Mouse (Mus musculus) midbrain, embryonic 15.5 days (tissue): ENCODE data around the gene Inip. TPM values are rescaled to one million over a fixed set of nuclear protein-coding genes. Genes with fewer than 3 reads are reported as not detected.

Source experiments
- ATAC-seq: fragments of 200-750 bp; cut with Nextera tagmentation; replicated peaks from 2 replicates; pipeline ENCODE4 v1.8.0; 2017; ENCODE audit warnings: moderate TSS enrichment
- H3K27ac ChIP-seq: fragments of 300-500 bp; sonication (generic); 2 replicates; pipeline ENCODE4 v1.5.1; 2015; ENCODE audit warnings: mild to moderate bottlenecking, inconsistent platforms
- H3K27me3 ChIP-seq: fragments of 300-500 bp; sonication (generic); replicated peaks from 2 replicates; pipeline ENCODE4 v1.6.1; 2015; ENCODE audit warnings: inconsistent platforms
- H3K36me3 ChIP-seq: fragments of 300-500 bp; sonication (generic); replicated peaks from 2 replicates; pipeline ENCODE4 v1.6.1; 2015; ENCODE audit warnings: inconsistent platforms
- H3K4me1 ChIP-seq: fragments of 300-500 bp; sonication (generic); 2 replicates; pipeline ENCODE4 v1.6.1; 2015; ENCODE audit warnings: inconsistent platforms
- H3K4me2 ChIP-seq: fragments of 300-500 bp; sonication (generic); 2 replicates; pipeline ENCODE4 v1.6.1; 2015; ENCODE audit warnings: inconsistent platforms, mild to moderate bottlenecking, moderate library complexity
- H3K4me3 ChIP-seq: fragments of 300-500 bp; sonication (generic); 2 replicates; pipeline ENCODE4 v1.5.1; 2015; ENCODE audit warnings: mild to moderate bottlenecking, inconsistent platforms
- H3K9ac ChIP-seq: fragments of 300-500 bp; sonication (generic); 2 replicates; pipeline ENCODE4 v1.6.1; 2015; ENCODE audit warnings: mild to moderate bottlenecking, inconsistent platforms
- H3K9me3 ChIP-seq: fragments of 300-500 bp; sonication (generic); 2 replicates; pipeline ENCODE4 v1.6.1; 2016; ENCODE audit warnings: inconsistent platforms
- WGBS: fragments of 180-500 bp; shearing (Covaris S2); methylation state at CpG from one replicate; pipeline ENCODE4 v1.1.7; 2015; ENCODE audit warnings: mixed read lengths; 5-methylcytosine and 5-hydroxymethylcytosine counted together
- polyA plus RNA-seq: library from polyadenylated mRNA; unstranded; fragments of >200 nt; fragmentation: Nextera tagmentation; extraction: Ambion mirVana; gene quantifications from 2 replicates; pipeline ENCODE4 v1.2.1, GENCODE M21; 2015

Gene Inip
- polyA plus RNA-seq, 1 experiment from 2014 or later, result 61.4 TPM

DNA sequence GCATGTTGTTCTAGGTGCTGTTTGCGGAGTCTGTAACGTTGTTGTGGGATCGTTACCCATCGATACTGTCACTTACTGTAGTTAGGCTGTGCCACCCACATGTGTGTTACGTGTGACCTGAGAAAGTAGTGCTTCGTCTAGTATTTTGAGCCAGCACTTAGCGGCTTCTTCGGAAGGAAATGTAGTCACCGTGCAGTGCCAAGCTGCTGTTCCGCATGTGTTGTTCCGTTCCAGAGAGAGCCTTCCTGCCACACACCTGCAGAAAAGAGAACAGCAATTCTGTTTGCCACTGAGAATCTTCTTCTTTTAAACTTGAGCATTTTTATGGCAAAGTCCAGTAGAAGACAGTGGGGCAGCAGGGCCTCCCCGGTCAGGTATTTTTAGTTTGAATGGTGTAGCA, 74.9 kb downstream of the Inip start:
- Histone ChIP-seq H3K4me2 (no peak overlapping the region), H3K36me3 (no peaks in the 10 kb centered on the region), H3K9me3 (no peaks in the 10 kb centered on the region), H3K27ac (no peak overlapping the region), H3K4me1 (peaks cover 6% of the 10 kb centered on the region; the same call in 1 of the 2 replicates), H3K9ac (no peak overlapping the region), H3K4me3 (no peak overlapping the region), H3K27me3 (no peaks in the 10 kb centered on the region)
- no peak for ATAC-seq
- 90% methylated on average over 12 of the region's 12 CpGs for WGBS

DNA sequence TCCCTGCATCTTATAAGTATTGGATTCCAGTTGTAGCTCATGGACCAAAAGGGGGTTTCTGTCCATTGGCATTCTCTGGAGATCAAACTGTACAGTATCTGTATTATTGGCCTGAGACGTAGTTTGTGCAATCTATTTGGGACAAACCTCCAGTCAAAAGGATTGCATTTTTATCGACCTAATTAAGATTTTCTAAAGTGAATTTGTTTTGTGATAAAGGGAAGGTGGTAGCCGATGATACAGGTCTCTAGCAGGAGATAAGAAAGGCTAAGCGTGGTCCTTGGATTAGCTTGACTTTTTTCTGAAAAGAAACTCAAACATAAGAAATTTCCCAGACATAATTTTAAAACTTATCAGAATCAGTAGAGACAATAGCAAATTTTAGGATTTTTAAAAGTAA, 75.8 kb downstream of the Inip start:
- Histone ChIP-seq H3K9me3 (no peaks in the 10 kb centered on the region), H3K4me3 (no peak overlapping the region), H3K27ac (no peak overlapping the region), H3K4me1 (peaks cover 6% of the 10 kb centered on the region; the same call in 1 of the 2 replicates), H3K9ac (no peak overlapping the region), H3K36me3 (no peaks in the 10 kb centered on the region), H3K4me2 (no peak overlapping the region), H3K27me3 (no peaks in the 10 kb centered on the region)
- WGBS, result 83% methylated on average over 4 of the region's 4 CpGs
- ATAC-seq, result no peak

DNA sequence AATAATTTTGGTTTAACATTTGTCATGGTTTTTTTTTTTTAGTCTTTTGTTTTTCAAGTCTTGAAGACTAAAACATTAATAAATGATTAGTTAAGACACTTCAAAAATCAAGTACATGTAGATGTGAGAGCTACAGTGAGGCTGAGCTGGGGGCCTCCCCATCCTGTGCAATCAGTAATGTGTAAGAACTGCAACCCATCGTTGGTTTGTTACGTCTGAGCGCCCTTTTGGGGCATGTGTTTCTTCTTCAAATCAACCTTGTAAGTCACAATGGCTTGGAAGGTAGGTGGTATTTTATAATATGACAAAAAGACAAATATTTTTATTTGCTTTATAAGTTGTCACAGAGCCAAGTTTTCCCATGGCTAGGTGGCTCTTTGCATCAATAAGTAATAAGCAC, 79.6 kb downstream of the Inip start:
- Histone ChIP-seq H3K9me3 (no peaks in the 10 kb centered on the region), H3K4me1 (0 out of 2 replicates have a peak, but pooled peaks cover 11% of the 10 kb centered on the region), H3K36me3 (no peaks in the 10 kb centered on the region), H3K4me2 (no peak overlapping the region), H3K27ac (no peak overlapping the region), H3K27me3 (no peaks in the 10 kb centered on the region), H3K9ac (no peak overlapping the region), H3K4me3 (no peak overlapping the region)
- no peak for ATAC-seq
- WGBS, result 83% methylated on average over 3 of the region's 3 CpGs

Other genes starting within 250 kb of the Inip start
- gene Hsdl2, start 220.0 kb downstream of the Inip start, polyA plus RNA-seq, result 29.9 and 32.9 TPM in 2 replicates
- 59.7 and 60.1 TPM in 2 replicates for gene E130308A19Rik, start 175.4 kb downstream of the Inip start, polyA plus RNA-seq
- 20.5 and 22.4 TPM in 2 replicates for gene Snx30, start 4.3 kb upstream of the Inip start, polyA plus RNA-seq
- gene Slc46a2, start 113.5 kb upstream of the Inip start, polyA plus RNA-seq, result 0.05 and 0.11 TPM in 2 replicates
- gene Mup4, start 159.1 kb upstream of the Inip start, polyA plus RNA-seq, result not detected in 2 replicates
- not detected in 2 replicates for gene Mup6, start 162.7 kb upstream of the Inip start, polyA plus RNA-seq